In the genomic region with DNA sequence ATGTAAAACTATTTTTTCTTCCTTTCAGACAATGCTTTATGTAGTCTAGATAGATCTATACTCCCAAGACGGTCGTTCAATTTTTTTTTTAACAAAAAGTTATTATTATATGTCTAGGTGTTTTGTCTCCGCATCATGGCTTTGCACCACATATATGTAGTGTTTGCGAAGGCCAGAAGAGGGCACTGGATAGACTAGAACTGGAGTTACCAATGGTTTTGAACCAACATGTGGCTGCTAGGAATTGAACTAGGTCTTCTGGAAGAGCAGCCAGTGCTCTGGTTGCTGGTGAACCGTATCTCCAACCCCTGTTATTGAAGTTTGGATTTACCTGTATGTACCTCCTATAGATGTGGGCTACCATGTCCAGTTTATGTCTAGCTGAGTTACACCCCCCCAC, we compare ENCODE assay signal across 19 mouse cellular contexts. TPM values are rescaled to one million over a fixed set of nuclear protein-coding genes. Genes with fewer than 3 reads are reported as not detected.
DNase-seq lines count a peak whose midpoint lies in the region; ATAC-seq lines count a peak whose summit lies in the region.
"Had no signal": no experiment of that assay in that cellular context is flagged by ENCODE, and none has a peak within 500 bp of the region (broad histone marks: within the 10 kb centered on the region; RNA-seq: fewer than 3 reads in every experiment).

No protein-coding gene starts in this region.

- no peaks in the 10 kb centered on the region for H3K27me3 ChIP-seq in hindbrain, embryonic 10.5 days (ENCODE audit: insufficient read depth, poor library complexity, severe bottlenecking)
- H3K27me3 ChIP-seq: embryonic facial prominence, embryonic 12.5 days; limb, embryonic 13.5 days; lung, embryonic 15.5 days; Patski had no signal

- no peak for ATAC-seq in CD4-positive, CD25-positive, alpha-beta regulatory T cell, adult 4 months
- ATAC-seq: hindbrain, embryonic 16.5 days; Patski had no signal

- peaks cover 22% of the 10 kb centered on the region for H3K4me1 ChIP-seq in hindbrain, embryonic 10.5 days (replicated peaks)

- H3K27ac ChIP-seq in hindbrain, embryonic 10.5 days: no peak overlapping the region
- H3K27ac ChIP-seq: embryonic facial prominence, embryonic 12.5 days; limb, embryonic 13.5 days; lung, embryonic 15.5 days; midbrain, embryonic 10.5 days; stomach, postnatal 0 days had no signal

- DNase-seq in CD4-positive, CD25-positive, alpha-beta regulatory T cell, adult 2 months (ENCODE audit: low read depth, low spot score): peak; percentile 41
- peak; percentile 26 for DNase-seq in lung, postnatal 36 days
- DNase-seq in lung, postnatal 25 days (ENCODE audit: low spot score): no peak
- DNase-seq in CD4-positive helper T cell, adult 2 months (ENCODE audit: low read depth, low spot score): peak; percentile 21
- DNase-seq in ZHBTc4 (ENCODE audit: low read depth, low spot score): peak; percentile 65
- no peak for DNase-seq in frontal cortex, postnatal 25 days (ENCODE audit: low spot score in 2 of 2)
- DNase-seq in hindbrain, embryonic 10.5 days (ENCODE audit: low spot score): no peak
- DNase-seq: cerebellum, adult 11-12 months; gastrocnemius, postnatal 36 days; kidney, adult 8-10 months; right cerebral cortex, adult 18-20 months had no signal

- 90% methylated on average over 5 of the region's 5 CpGs for WGBS in hindbrain, embryonic 10.5 days

- H3K36me3 ChIP-seq in hindbrain, embryonic 10.5 days: peaks cover 10% of the 10 kb centered on the region; the same call in 1 of the 2 replicates
- H3K36me3 ChIP-seq: embryonic facial prominence, embryonic 12.5 days; lung, embryonic 15.5 days had no signal

- H3K9me3 ChIP-seq in hindbrain, embryonic 10.5 days: no peaks in the 10 kb centered on the region
- H3K9me3 ChIP-seq: embryonic facial prominence, embryonic 12.5 days; limb, embryonic 13.5 days; lung, embryonic 15.5 days; midbrain, embryonic 10.5 days had no signal

- no peak overlapping the region for H3K4me3 ChIP-seq in hindbrain, embryonic 10.5 days
- H3K4me3 ChIP-seq: embryonic facial prominence, embryonic 12.5 days; limb, embryonic 13.5 days; lung, embryonic 15.5 days; midbrain, embryonic 10.5 days had no signal

RNA-seq across cellular contexts. Expression of a gene that starts 4.0 kb away (rescaled TPM):
- 10 to 100 TPM in 1 of 2 experiments, 1 to 10 TPM in 1; 9.2 to 10.6 TPM for polyA plus RNA-seq in CD4-positive, CD25-positive, alpha-beta regulatory T cell, adult 4 months (2017; shearing (Covaris generic))
- polyA plus RNA-seq in hindbrain, embryonic 10.5 days (2016; fragmentation: Nextera tagmentation; extraction: Ambion mirVana): 20.1 and 28.7 TPM in 2 replicates

RNA-seq across cellular contexts. Expression of a gene that starts 11.0 kb away (rescaled TPM):
- 10 to 100 TPM; 11.2 to 11.3 TPM for polyA plus RNA-seq in CD4-positive, CD25-positive, alpha-beta regulatory T cell, adult 4 months (2017; shearing (Covaris generic))
- polyA plus RNA-seq in hindbrain, embryonic 10.5 days (2016; fragmentation: Nextera tagmentation; extraction: Ambion mirVana): 0.95 and 1.2 TPM in 2 replicates
- polyA plus RNA-seq: Patski had no signal

Comparison
In these comparisons a context has a peak if more than half of its experiments do, and no peak if none do; other contexts are left out.
1. DNase-seq: peak in CD4-positive, CD25-positive, alpha-beta regulatory T cell, adult 2 months (single experiment), lung, postnatal 36 days (single experiment), CD4-positive helper T cell, adult 2 months (single experiment) and ZHBTc4 (single experiment); none in lung, postnatal 25 days (single experiment), frontal cortex, postnatal 25 days (0 of 2) and hindbrain, embryonic 10.5 days (single experiment).